Mouse (Mus musculus): ENCODE results near the gene Gm10999.
"Not testable (repeated sequence)": the region's sequence is repeated elsewhere in the genome, so short reads cannot be mapped to it uniquely, and the experiment has no call there.

Gm10999 gene

DNA sequence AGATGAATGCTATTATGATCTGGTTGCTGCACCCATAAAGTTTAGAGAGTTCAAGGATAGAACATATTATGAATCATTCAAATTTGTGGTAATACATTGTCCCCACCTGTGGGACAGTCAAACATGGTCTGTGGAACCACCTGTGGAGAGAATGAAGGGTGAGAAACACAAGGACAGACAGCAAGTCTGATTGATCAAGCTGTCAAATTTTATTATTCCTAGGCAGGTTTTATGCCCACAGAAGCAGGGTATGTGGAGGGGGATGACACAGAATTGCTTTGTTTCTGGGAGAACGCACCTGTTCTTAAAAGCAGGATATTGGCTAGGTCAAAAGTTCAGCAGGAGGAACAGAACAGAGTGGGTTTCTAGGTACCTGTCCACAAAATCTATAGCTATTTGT lies at the start of gene Gm10999:
Gene Gm10999, minus strand, starts transcription at position 101 of the 400 bp plus-strand sequence.
- DNase-seq = no peak

DNA sequence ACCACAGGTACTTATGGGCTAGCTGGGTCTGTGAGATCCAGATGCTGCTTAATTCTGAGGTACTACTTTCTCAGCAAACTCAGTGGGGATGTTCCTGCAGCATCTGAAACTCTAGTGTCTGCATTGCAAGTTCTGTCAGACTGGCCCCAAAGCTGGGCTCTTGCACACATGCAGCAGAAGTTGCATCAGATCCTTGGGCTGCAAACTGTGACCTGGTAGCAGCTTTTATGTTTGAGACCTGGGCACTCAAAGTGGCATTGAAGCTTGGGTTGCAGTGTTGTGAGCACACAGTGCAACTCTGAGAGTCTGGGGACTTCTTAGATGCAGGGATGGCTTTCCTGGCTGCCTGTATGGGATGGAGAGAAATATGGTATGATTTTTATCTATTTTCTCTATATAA lies 2.0 kb upstream of the Gm10999 start:
- DNase-seq = no peak

DNA sequence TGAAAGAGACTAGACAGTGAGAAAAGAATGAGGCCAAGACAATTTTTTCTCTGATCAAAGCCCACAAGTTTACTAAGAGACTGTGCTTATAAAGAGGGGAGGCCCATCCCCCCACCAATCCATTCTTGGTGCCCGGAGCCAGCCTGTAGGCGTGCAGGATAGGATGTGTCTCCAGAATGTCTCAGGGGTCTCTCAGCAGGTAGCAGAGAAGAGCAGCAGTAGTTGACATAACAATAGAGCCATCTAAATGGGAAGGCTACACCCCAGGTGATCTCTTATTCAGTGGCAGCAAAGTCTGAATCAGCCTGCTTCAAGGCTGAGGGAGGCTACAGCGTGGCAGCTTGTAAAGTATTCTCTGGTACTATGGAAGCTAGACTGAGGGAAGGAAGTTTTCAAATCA lies 15.7 kb downstream of the Gm10999 start:
- DNase-seq = not testable (repeated sequence)

All from cerebellum, adult 18-20 months (tissue).